Mouse (Mus musculus) limb, embryonic 10.5 days (tissue): Measurements from ENCODE around the gene Gjc2. TPM values are rescaled to one million over a fixed set of nuclear protein-coding genes. Genes with fewer than 3 reads are reported as not detected.
A peak's percentile ranks its signal among the peaks of the same experiment; 100 is the strongest.

Source experiments
- DNase-seq: peaks from one replicate; pipeline ENCODE4 v3.0.0-alpha.2; 2017; ENCODE audit warnings: low spot score
- H3K27ac ChIP-seq: fragments of 300-500 bp; sonication (generic); 2 replicates; pipeline ENCODE4 v1.5.1; 2016; ENCODE audit warnings: mild to moderate bottlenecking
- H3K27me3 ChIP-seq: fragments of 300-500 bp; sonication (generic); 2 replicates; pipeline ENCODE4 v1.6.1; 2016; ENCODE audit warnings: low read depth, mild to moderate bottlenecking; ENCODE audit not compliant: poor library complexity, severe bottlenecking
- H3K36me3 ChIP-seq: fragments of 300-500 bp; sonication (generic); 2 replicates; pipeline ENCODE4 v1.6.1; 2016; ENCODE audit warnings: mild to moderate bottlenecking, moderate library complexity
- H3K4me1 ChIP-seq: fragments of 300-500 bp; sonication (generic); 2 replicates; pipeline ENCODE4 v1.6.1; 2016
- H3K4me3 ChIP-seq: fragments of 300-500 bp; sonication (generic); 2 replicates; pipeline ENCODE4 v1.5.1; 2016; ENCODE audit warnings: mild to moderate bottlenecking, moderate library complexity
- H3K9me3 ChIP-seq: fragments of 300-500 bp; sonication (generic); replicated peaks from 2 replicates; pipeline ENCODE4 v1.6.1; 2016; ENCODE audit warnings: mild to moderate bottlenecking
- WGBS: fragments of 180-500 bp; shearing (Covaris S2); methylation state at CpG from one replicate; pipeline ENCODE4 v1.1.7; 2016; 5-methylcytosine and 5-hydroxymethylcytosine counted together
- polyA plus RNA-seq: library from polyadenylated mRNA; unstranded; fragments of >200 nt; fragmentation: Nextera tagmentation; extraction: Ambion mirVana; gene quantifications from 2 replicates; pipeline ENCODE4 v1.2.1, GENCODE M21; 2016

Gene Gjc2
- polyA plus RNA-seq, 1 experiment from 2014 or later = 0.23 TPM

DNA sequence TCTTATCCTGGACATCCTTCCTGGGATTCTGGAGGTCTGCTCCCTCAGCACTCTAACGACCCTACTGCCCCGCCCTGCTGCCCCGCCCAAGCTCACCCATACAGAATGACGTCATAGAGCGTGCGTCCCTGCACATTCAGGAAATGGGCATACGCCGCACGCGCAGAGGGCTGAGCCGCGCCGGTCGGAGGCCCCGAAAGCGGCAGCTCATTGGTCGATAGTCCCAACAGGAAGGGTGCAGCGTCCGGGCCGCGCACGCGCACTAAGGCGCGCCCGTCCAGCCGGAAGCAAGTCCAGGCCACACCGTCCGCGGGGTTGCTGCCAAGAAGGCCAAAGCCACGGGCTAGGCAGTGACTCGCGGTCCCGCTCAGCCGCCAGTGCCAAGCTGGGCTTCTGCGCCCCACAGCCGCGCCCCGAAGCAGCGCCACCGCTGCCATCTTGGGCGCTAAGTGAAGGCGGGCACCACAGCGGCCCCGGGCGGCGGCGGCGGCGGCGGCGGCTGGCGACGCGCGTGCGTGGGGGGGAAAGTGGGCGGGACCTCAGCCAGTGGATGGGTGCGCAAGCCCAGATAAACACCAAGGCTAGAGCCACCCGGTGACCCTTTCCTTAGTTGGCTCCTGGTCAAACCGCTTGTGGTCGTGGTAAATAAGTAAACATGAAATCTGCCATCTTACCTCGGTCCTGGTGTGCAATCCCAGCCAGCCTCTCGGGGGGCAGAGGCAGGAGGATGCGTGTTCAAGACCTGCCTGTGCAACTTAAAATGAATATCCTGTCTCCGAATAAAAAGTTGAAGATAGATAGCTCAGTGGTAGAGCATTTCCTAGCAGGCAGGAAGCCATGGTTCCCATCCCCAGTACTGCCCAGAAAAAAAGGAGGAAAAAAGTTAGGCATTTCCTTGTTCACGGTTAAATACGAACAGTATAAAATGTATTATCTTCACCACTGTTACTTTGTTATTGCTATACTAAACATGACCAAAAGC, 19.5 kb downstream of the Gjc2 start, which contains the start of gene Iba57:
Iba57 (minus strand) TSS at position 485 of the 982 bp plus-strand sequence.
- DNase-seq = peak; percentile 97
- 3% methylated on average over 60 of the region's 68 CpGs for WGBS
- no peaks in the 10 kb centered on the region for H3K27me3 ChIP-seq

DNA sequence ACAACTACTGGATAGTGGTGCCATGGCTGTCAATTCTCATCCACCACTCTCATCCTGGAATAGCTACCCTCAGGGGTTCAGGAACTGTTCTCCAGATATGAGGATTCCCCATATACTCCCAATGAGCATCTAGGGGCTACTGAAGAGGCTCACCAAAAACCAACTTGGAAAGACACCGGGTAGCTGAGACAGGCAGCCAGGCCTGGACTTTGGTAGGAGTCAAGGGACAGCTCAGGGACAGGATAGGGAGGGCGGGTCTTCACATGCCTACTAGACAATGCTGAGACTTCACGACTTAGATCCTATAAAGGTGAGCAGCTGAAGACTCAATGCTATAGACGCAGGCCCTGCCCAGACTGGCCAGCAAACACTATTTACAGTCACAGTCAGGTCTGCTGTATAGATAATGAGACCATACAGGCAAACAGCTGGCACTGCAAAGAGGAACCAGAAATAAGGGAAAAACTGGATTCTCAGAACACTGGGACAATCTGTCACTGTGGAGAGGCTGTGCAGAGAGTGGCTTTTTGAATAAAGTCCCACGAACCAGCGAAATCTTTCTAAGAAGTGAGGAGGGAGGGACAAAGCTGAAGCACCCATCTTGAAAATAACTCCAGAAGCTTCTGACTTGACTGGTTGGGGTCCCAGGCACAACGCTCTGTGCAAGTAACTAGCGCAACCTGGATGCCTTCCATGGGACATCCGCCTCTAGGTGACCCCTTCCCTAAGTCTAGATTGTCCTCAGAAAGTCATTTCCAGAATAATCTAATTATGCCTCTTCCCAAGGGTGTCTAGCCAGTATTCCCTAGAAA, 20.4 kb downstream of the Gjc2 start:
- Histone ChIP-seq H3K9me3 (no peaks in the 10 kb centered on the region), H3K4me3 (peak overlapping the region; percentile 69), H3K27me3 (no peaks in the 10 kb centered on the region), H3K4me1 (peaks cover 16% of the 10 kb centered on the region; the same call in 1 of the 2 replicates), H3K36me3 (peaks cover 9% of the 10 kb centered on the region), H3K27ac (peak overlapping the region; percentile 94)
- WGBS = 61% methylated on average over 9 of the region's 9 CpGs
- no peak for DNase-seq

More for the DNA sequence above, 19.5 kb downstream of the Gjc2 start, which contains the start of gene Iba57:
- no peaks in the 10 kb centered on the region for H3K9me3 ChIP-seq
- H3K4me1 ChIP-seq = peaks cover 16% of the 10 kb centered on the region; the same call in 1 of the 2 replicates
- peak within 1 kb of the TSS; percentile 69 for H3K4me3 ChIP-seq
- peak within 1 kb of the TSS; percentile 94 for H3K27ac ChIP-seq
- no peaks in the 10 kb centered on the region for H3K36me3 ChIP-seq

DNA sequence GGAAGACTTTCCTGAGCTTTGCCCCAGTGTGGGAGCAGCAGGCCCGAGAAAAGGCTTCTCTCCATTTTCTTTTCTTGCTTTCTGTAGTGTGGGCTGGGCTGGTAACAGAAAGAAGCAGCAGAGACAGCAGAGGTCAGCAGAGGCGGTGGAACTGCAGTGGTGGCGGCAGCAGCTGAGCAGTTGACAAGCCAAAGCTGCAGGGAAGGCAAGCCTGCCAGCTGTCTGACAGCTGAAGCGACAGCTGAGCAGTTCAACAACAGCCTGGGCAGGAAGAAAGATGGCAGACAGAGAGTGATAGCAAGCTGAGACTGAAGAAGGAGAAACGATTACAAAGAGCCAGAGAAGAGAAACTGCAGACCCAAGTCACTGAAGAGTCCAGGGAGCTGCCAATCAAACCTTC, 21.6 kb downstream of the Gjc2 start:
- Histone ChIP-seq H3K36me3 (peaks cover 12% of the 10 kb centered on the region), H3K9me3 (no peaks in the 10 kb centered on the region), H3K4me1 (peaks cover 16% of the 10 kb centered on the region; the same call in 1 of the 2 replicates), H3K27ac (no peak overlapping the region), H3K4me3 (no peak overlapping the region), H3K27me3 (no peaks in the 10 kb centered on the region)
- no peak for DNase-seq
- WGBS = 84% methylated on average over 5 of the region's 5 CpGs

DNA sequence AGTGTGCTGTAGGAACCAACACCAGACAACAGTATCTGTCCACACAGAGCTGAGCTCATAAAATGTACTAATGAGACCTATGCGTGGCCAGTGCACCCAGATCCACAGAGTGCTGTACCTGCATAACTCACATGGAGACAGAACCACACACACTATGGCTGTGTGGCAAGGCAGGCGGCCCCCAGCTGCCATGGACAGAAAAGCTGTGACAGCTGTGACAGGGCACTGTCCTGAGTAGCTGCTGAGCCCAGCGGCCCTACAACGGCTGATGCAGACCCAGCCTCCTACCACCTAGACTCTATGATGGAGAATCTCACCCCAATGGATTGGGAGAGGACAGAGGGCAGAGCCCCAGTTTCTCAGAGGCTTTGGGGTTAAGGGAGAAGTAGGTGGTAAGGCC, 23.5 kb downstream of the Gjc2 start:
- Histone ChIP-seq H3K27ac (no peak overlapping the region), H3K36me3 (peaks cover 17% of the 10 kb centered on the region), H3K9me3 (no peaks in the 10 kb centered on the region), H3K4me3 (no peak overlapping the region), H3K27me3 (no peaks in the 10 kb centered on the region), H3K4me1 (peaks cover 16% of the 10 kb centered on the region; the same call in 1 of the 2 replicates)
- DNase-seq = no peak
- WGBS = 78% methylated on average over 4 of the region's 4 CpGs

- Histone ChIP-seq H3K9me3 (no peaks in the 10 kb centered on the region), H3K27me3 (no peaks in the 10 kb centered on the region), H3K4me1 (peaks cover 13% of the 10 kb centered on the region; the same call in 1 of the 2 replicates), H3K4me3 (no peak overlapping the region), H3K27ac (no peak overlapping the region), H3K36me3 (peaks cover 17% of the 10 kb centered on the region)
- DNase-seq = no peak
- 91% methylated on average over 13 of the region's 13 CpGs for WGBS
These were observed 23.9 kb downstream of the Gjc2 start for GRCm38 (mm10) chr11:59159099-59159498.

DNA sequence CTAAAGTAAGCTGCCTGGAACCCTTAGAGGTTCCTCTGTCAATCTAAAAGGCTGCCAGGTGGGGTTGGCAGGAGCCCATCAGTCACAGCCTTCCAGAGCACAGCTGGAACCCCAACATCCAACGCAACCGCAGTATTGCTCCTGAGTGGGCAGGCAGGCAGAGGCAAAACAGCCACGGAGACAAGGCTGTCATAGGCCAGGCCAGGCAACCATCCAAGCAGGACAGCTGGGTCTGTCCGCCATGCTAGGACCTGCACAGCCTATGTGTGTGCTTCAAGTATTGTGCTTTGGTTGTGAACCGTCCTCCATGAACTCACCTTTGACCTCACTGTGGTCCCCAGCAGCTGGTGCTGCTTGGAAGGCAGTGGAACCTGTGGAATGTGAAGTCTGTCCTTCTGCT, 27.1 kb downstream of the Gjc2 start:
- DNase-seq = no peak
- 93% methylated on average over 5 of the region's 5 CpGs for WGBS
- no peaks in the 10 kb centered on the region for H3K9me3 ChIP-seq

GRCm38 (mm10) chr11:59154220-59154619, 28.8 kb downstream of the Gjc2 start:
- Histone ChIP-seq H3K27ac (no peak overlapping the region), H3K4me3 (no peak overlapping the region), H3K9me3 (no peaks in the 10 kb centered on the region), H3K27me3 (no peaks in the 10 kb centered on the region), H3K36me3 (peaks cover 17% of the 10 kb centered on the region), H3K4me1 (no peaks in the 10 kb centered on the region)
- 92% methylated on average over 7 of the region's 7 CpGs for WGBS
- DNase-seq = no peak

More for the DNA sequence above, 27.1 kb downstream of the Gjc2 start:
- Histone ChIP-seq H3K36me3 (peaks cover 17% of the 10 kb centered on the region), H3K27ac (no peak overlapping the region), H3K27me3 (no peaks in the 10 kb centered on the region), H3K4me1 (no peaks in the 10 kb centered on the region), H3K4me3 (no peak overlapping the region)

DNA sequence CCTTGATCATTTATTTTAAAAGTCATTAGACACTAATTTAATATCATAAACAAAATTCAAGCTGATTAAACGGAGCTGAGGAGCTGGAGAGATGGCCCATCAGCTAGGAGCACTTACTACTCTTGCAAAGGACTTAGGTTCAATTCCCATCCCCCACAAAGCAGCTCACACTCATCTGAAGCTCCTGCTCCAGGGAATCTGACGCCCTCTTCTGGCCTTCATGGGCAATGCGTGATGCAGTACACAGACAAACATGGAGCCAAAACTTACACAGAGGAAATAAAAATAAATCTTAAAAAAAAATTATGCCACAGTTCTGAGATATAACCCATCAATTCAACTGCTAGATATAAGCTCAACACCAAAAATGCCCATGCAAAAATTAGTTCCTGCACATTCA, 31.3 kb downstream of the Gjc2 start:
- H3K9me3 ChIP-seq = no peaks in the 10 kb centered on the region
- WGBS = 26% methylated on average over 3 of the region's 3 CpGs
- no peaks in the 10 kb centered on the region for H3K4me1 ChIP-seq
- no peaks in the 10 kb centered on the region for H3K27me3 ChIP-seq
- no peak overlapping the region for H3K4me3 ChIP-seq
- H3K27ac ChIP-seq = no peak overlapping the region
- peaks cover 5% of the 10 kb centered on the region; the same call in 1 of the 2 replicates for H3K36me3 ChIP-seq
- no peak for DNase-seq

DNA sequence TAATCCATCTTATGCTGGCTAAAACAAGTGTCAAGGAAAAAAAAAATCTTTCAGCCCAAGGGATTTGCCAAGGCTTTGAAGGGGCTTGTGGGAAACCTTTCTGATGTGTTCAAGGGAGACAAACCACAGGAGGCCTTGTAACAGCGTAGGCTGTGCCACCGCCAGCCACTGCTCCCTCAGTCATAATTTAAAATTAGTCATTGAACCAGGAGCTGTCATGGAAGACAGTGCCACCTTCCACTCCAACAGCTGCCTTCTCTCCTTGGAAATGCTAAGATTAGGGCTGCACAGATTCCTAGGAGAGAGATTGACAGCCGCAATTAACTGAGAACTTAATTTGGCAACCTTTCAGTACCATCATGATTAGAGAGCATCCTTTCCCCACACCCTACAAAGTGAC, 33.7 kb downstream of the Gjc2 start:
- Histone ChIP-seq H3K4me1 (no peaks in the 10 kb centered on the region), H3K4me3 (no peak overlapping the region), H3K27ac (no peak overlapping the region), H3K36me3 (no peaks in the 10 kb centered on the region), H3K9me3 (no peaks in the 10 kb centered on the region), H3K27me3 (no peaks in the 10 kb centered on the region)
- WGBS = 77% methylated on average over 3 of the region's 3 CpGs
- no peak for DNase-seq

- no peaks in the 10 kb centered on the region for H3K9me3 ChIP-seq
These were observed 40.1 kb downstream of the Gjc2 start for GRCm38 (mm10) chr11:59142962-59143361.

GRCm38 (mm10) chr11:59141772-59142370, 41.1 kb downstream of the Gjc2 start:
- Histone ChIP-seq H3K9me3 (no peaks in the 10 kb centered on the region), H3K4me1 (peaks cover 7% of the 10 kb centered on the region), H3K4me3 (peak overlapping the region; percentile 31; the same call in 1 of the 2 replicates), H3K36me3 (no peaks in the 10 kb centered on the region), H3K27me3 (peaks cover 41% of the 10 kb centered on the region), H3K27ac (no peak overlapping the region)
- peak; percentile 54 for DNase-seq
- 14% methylated on average over 14 of the region's 14 CpGs for WGBS

More at GRCm38 (mm10) chr11:59142962-59143361, 40.1 kb downstream of the Gjc2 start:
- Histone ChIP-seq H3K27me3 (peaks cover 30% of the 10 kb centered on the region), H3K4me1 (peaks cover 7% of the 10 kb centered on the region), H3K36me3 (no peaks in the 10 kb centered on the region), H3K4me3 (no peak overlapping the region), H3K27ac (no peak overlapping the region)
- 78% methylated on average over 5 of the region's 5 CpGs for WGBS
- DNase-seq = no peak
